Mouse (Mus musculus): ENCODE results near the gene Gmfb. TPM values are rescaled to one million over a fixed set of nuclear protein-coding genes. Genes with fewer than 3 reads are reported as not detected.

Gmfb gene
- total RNA-seq, 2 experiments from 2014 or later: 18.8 to 26.1 TPM

Other genes starting within 250 kb of the Gmfb start
- under 1 TPM; 0.46 TPM for gene Cdkn3, start 61.7 kb downstream of the Gmfb start, total RNA-seq (2021)
- 10 to 100 TPM; 48.1 to 52.8 TPM for gene Cnih1, start 33.8 kb downstream of the Gmfb start, total RNA-seq (2021)
- gene Cgrrf1, start 9.9 kb upstream of the Gmfb start, total RNA-seq (2021): 10 to 100 TPM; 48.6 to 51.3 TPM
- gene Samd4, start 60.6 kb upstream of the Gmfb start, total RNA-seq (2021): 10 to 100 TPM; 34.2 to 54.3 TPM